Mouse (Mus musculus) thymus, adult 2 months (tissue): ENCODE measurements at regions not wholly inside any gene's neighbourhood (a gene's known extent, or its start where the extent isn't known, plus 50 kb on each side); places are given as distances from the start of the nearest gene placed in this dataset.

Experiments used
- CTCF ChIP-seq: fragments of 200-500 bp; IDR thresholded peaks from 2 replicates; pipeline ENCODE4 v1.5.1; 2012; ENCODE audit warnings: mild to moderate bottlenecking, control low read depth, low read length, moderate library complexity, borderline replicate concordance; ENCODE audit not compliant: control insufficient read depth, poor library complexity, insufficient read depth; ENCODE audit errors: extremely low read depth
- POLR2A ChIP-seq: fragments of 200-500 bp; IDR thresholded peaks from 2 replicates; pipeline ENCODE4 v1.6.1; 2012; ENCODE audit warnings: mild to moderate bottlenecking, low read length, control low read depth, moderate library complexity; ENCODE audit not compliant: control insufficient read depth, poor library complexity, insufficient read depth; ENCODE audit errors: extremely low read depth

DNA sequence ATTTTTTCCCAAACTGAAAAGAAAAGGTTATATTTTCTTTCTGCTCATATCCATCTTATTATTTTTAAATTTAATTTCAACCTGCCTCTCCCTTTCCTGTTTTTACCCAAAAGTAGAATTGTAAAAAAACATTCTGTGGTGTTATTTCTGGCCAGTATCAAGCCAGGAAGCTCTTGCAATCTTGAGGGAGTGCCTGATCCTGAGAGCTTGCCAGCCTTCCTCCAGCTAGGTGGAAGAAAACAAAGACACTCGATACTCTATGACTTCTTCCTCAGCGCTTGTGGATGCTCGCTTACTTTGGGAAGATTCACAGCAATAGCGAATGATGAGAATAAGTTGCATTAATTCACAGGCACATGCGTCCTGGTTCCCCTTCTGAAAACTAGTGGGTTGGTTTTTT lies 73.4 kb downstream of the Atp6v1g3 start:
- TF ChIP-seq POLR2A: no peak
- no peak for TF ChIP-seq CTCF
